Mouse (Mus musculus): ENCODE results near the gene Glb1l. TPM values are rescaled to one million over a fixed set of nuclear protein-coding genes. Genes with fewer than 3 reads are reported as not detected.
"Not testable (repeated sequence)": the region's sequence is repeated elsewhere in the genome, so short reads cannot be mapped to it uniquely, and the experiment has no call there.

Gene Glb1l
- polyA plus RNA-seq, 1 experiment from 2014 or later, result 5.2 TPM

- no peak overlapping the region for H3K4me2 ChIP-seq
- peak; percentile 50 for ATAC-seq
- no peak overlapping the region for H3K27ac ChIP-seq
- H3K4me3 ChIP-seq, result no peak overlapping the region
- 24% methylated on average over 4 of the region's 4 CpGs for WGBS (ENCODE audit: insufficient replicate concordance)
- peaks cover 17% of the 10 kb centered on the region for H3K4me1 ChIP-seq
- H3K36me3 ChIP-seq, result peaks cover 33% of the 10 kb centered on the region
- H3K27me3 ChIP-seq (replicated peaks), result no peaks in the 10 kb centered on the region
- H3K9ac ChIP-seq, result no peak overlapping the region
- H3K9me3 ChIP-seq (replicated peaks), result no peaks in the 10 kb centered on the region
These were observed 34.2 kb upstream of the Glb1l start for GRCm38 (mm10) chr1:75244836-75245235.

GRCm38 (mm10) chr1:75244175-75244826 lies 33.7 kb upstream of the Glb1l start:
- Histone ChIP-seq H3K9me3 (replicated peaks) (no peaks in the 10 kb centered on the region), H3K4me1 (peaks cover 12% of the 10 kb centered on the region), H3K36me3 (peaks cover 38% of the 10 kb centered on the region), H3K9ac (no peak overlapping the region), H3K4me3 (no peak overlapping the region), H3K27ac (no peak overlapping the region), H3K4me2 (no peak overlapping the region), H3K27me3 (replicated peaks) (no peaks in the 10 kb centered on the region)
- ATAC-seq, result peak; percentile 16; the same call in 1 of the 2 replicates
- 85% methylated on average over 12 of the region's 12 CpGs for WGBS (ENCODE audit: insufficient replicate concordance)

GRCm38 (mm10) chr1:75243411-75243810 lies 32.8 kb upstream of the Glb1l start:
- ATAC-seq, result no peak
- no peaks in the 10 kb centered on the region for H3K9me3 ChIP-seq (replicated peaks)
- H3K4me2 ChIP-seq, result no peak overlapping the region
- 84% methylated on average over 14 of the region's 14 CpGs for whole genome bisulfite sequencing (ENCODE audit: insufficient replicate concordance)
- H3K27me3 ChIP-seq (replicated peaks), result no peaks in the 10 kb centered on the region
- no peak overlapping the region for H3K9ac ChIP-seq
- no peak overlapping the region for H3K27ac ChIP-seq
- peaks cover 46% of the 10 kb centered on the region for H3K36me3 ChIP-seq
- H3K4me3 ChIP-seq, result no peak overlapping the region
- H3K4me1 ChIP-seq, result peaks cover 18% of the 10 kb centered on the region

GRCm38 (mm10) chr1:75239591-75239990 lies 29.0 kb upstream of the Glb1l start:
- Histone ChIP-seq H3K27me3 (replicated peaks) (no peaks in the 10 kb centered on the region), H3K9me3 (replicated peaks) (no peaks in the 10 kb centered on the region), H3K9ac (no peak overlapping the region), H3K4me3 (no peak overlapping the region), H3K4me2 (no peak overlapping the region), H3K27ac (no peak overlapping the region), H3K36me3 (peaks cover 46% of the 10 kb centered on the region), H3K4me1 (peaks cover 45% of the 10 kb centered on the region)
- no peak for ATAC-seq
- WGBS (ENCODE audit: insufficient replicate concordance), result 84% methylated on average over 10 of the region's 10 CpGs

- peak within 1 kb of the TSS; percentile 98 for H3K27ac ChIP-seq
- ATAC-seq, result peak; percentile 95
- peak within 1 kb of the TSS; percentile 64 for H3K4me3 ChIP-seq
- WGBS (ENCODE audit: insufficient replicate concordance), result 1% methylated on average over 64 of the region's 64 CpGs
- peaks cover 26% of the 10 kb centered on the region for H3K36me3 ChIP-seq
- peak within 1 kb of the TSS; percentile 87 for H3K4me2 ChIP-seq
- no peaks in the 10 kb centered on the region for H3K9me3 ChIP-seq (replicated peaks)
- peak within 1 kb of the TSS; percentile 79 for H3K9ac ChIP-seq
- peaks cover 61% of the 10 kb centered on the region for H3K4me1 ChIP-seq
- H3K27me3 ChIP-seq (replicated peaks), result no peaks in the 10 kb centered on the region
These were observed 25.8 kb upstream of the Glb1l start, which contains the start of gene Dnajb2 for GRCm38 (mm10) chr1:75236117-75237050. Dnajb2 (plus strand) TSS chr1:75236406.

- H3K36me3 ChIP-seq, result peaks cover 11% of the 10 kb centered on the region
- H3K27me3 ChIP-seq (replicated peaks), result no peaks in the 10 kb centered on the region
- ATAC-seq, result no peak
- H3K9ac ChIP-seq, result peak overlapping the region; percentile 13; the same call in 1 of the 2 replicates
- peaks cover 79% of the 10 kb centered on the region for H3K4me1 ChIP-seq
- no peak overlapping the region for H3K4me3 ChIP-seq
- WGBS (ENCODE audit: insufficient replicate concordance), result 1% methylated on average over 8 of the region's 8 CpGs
- peak overlapping the region; percentile 98 for H3K27ac ChIP-seq
- peak overlapping the region; percentile 87 for H3K4me2 ChIP-seq
- no peaks in the 10 kb centered on the region for H3K9me3 ChIP-seq (replicated peaks)
These were observed 24.0 kb upstream of the Glb1l start for GRCm38 (mm10) chr1:75234606-75235005.

- not testable (repeated sequence) for H3K9ac ChIP-seq
These were observed 21.9 kb upstream of the Glb1l start for GRCm38 (mm10) chr1:75232489-75232888.

GRCm38 (mm10) chr1:75231664-75232152 lies 21.1 kb upstream of the Glb1l start, which contains the start of gene A630095N17Rik:
A630095N17Rik (minus strand) TSS chr1:75232102.
- Histone ChIP-seq H3K27me3 (replicated peaks) (no peaks in the 10 kb centered on the region), H3K36me3 (no peaks in the 10 kb centered on the region), H3K9me3 (replicated peaks) (no peaks in the 10 kb centered on the region), H3K4me1 (peaks cover 75% of the 10 kb centered on the region), H3K27ac (peak within 1 kb of the TSS; percentile 43), H3K4me2 (peak within 1 kb of the TSS; percentile 21; the same call in 1 of the 2 replicates), H3K9ac (0 out of 2 replicates have a peak within 1 kb of the TSS, but pooled peaks have one; percentile 17), H3K4me3 (no peak within 1 kb of the TSS)
- WGBS (ENCODE audit: insufficient replicate concordance), result 69% methylated on average over 5 of the region's 5 CpGs
- ATAC-seq, result no peak

More at GRCm38 (mm10) chr1:75232489-75232888, 21.9 kb upstream of the Glb1l start:
- not testable (repeated sequence) for H3K27me3 ChIP-seq (replicated peaks); H3K4me3 ChIP-seq; H3K36me3 ChIP-seq; H3K27ac ChIP-seq; ATAC-seq; H3K4me2 ChIP-seq; H3K9me3 ChIP-seq (replicated peaks)
- WGBS (ENCODE audit: insufficient replicate concordance), result 60% methylated on average over 4 of the region's 4 CpGs
- H3K4me1 ChIP-seq, result peaks cover 75% of the 10 kb centered on the region

- Histone ChIP-seq H3K27ac (peak overlapping the region; percentile 43), H3K4me1 (peaks cover 77% of the 10 kb centered on the region), H3K4me3 (no peak overlapping the region), H3K27me3 (replicated peaks) (no peaks in the 10 kb centered on the region), H3K4me2 (no peak overlapping the region), H3K9me3 (replicated peaks) (no peaks in the 10 kb centered on the region), H3K36me3 (no peaks in the 10 kb centered on the region), H3K9ac (0 out of 2 replicates have a peak overlapping the region, but pooled peaks have one; percentile 17)
- no peak for ATAC-seq
- 62% methylated on average over 4 of the region's 4 CpGs for WGBS (ENCODE audit: insufficient replicate concordance)
These were observed 20.6 kb upstream of the Glb1l start for GRCm38 (mm10) chr1:75231224-75231623.

- H3K4me3 ChIP-seq, result no peak overlapping the region
- H3K27ac ChIP-seq, result peak overlapping the region; percentile 87; the same call in 1 of the 2 replicates
- no peaks in the 10 kb centered on the region for H3K27me3 ChIP-seq (replicated peaks)
- 50% methylated on average over 7 of the region's 7 CpGs for WGBS (ENCODE audit: insufficient replicate concordance)
- H3K9ac ChIP-seq, result 0 out of 2 replicates have a peak overlapping the region, but pooled peaks have one; percentile 37
- peak overlapping the region; percentile 12; the same call in 1 of the 2 replicates for H3K4me2 ChIP-seq
- peak; percentile 53 for ATAC-seq
- peaks cover 77% of the 10 kb centered on the region for H3K4me1 ChIP-seq
- no peaks in the 10 kb centered on the region for H3K36me3 ChIP-seq
- H3K9me3 ChIP-seq (replicated peaks), result no peaks in the 10 kb centered on the region
These were observed 19.9 kb upstream of the Glb1l start for GRCm38 (mm10) chr1:75230335-75230994.

- ATAC-seq, result peak; percentile 86
- Histone ChIP-seq H3K4me3 (no peak overlapping the region), H3K36me3 (no peaks in the 10 kb centered on the region), H3K4me1 (peaks cover 76% of the 10 kb centered on the region), H3K9me3 (replicated peaks) (no peaks in the 10 kb centered on the region), H3K27ac (peak overlapping the region; percentile 87), H3K27me3 (replicated peaks) (no peaks in the 10 kb centered on the region), H3K4me2 (peak overlapping the region; percentile 44), H3K9ac (peak overlapping the region; percentile 34; the same call in 1 of the 2 replicates)
- WGBS (ENCODE audit: insufficient replicate concordance), result 33% methylated on average over 4 of the region's 4 CpGs
These were observed 18.5 kb upstream of the Glb1l start for GRCm38 (mm10) chr1:75229158-75229557.
